Mouse (Mus musculus) liver, embryonic 13.5 days (tissue): ENCODE measurements at regions not wholly inside any gene's neighbourhood (a gene's known extent, or its start where the extent isn't known, plus 50 kb on each side); places are given as distances from the start of the nearest gene placed in this dataset.

ENCODE experiments used
- ATAC-seq: fragments of 200-750 bp; cut with Nextera tagmentation; 2 replicates; pipeline ENCODE4 v1.8.0; 2017; ENCODE audit warnings: low read depth, mild to moderate bottlenecking, moderate number of reproducible peaks, moderate library complexity
- DNase-seq: peaks from one replicate; pipeline ENCODE4 v3.0.0; 2022
- H3K27ac ChIP-seq: fragments of 300-500 bp; sonication (generic); 2 replicates; pipeline ENCODE4 v1.5.1; 2015; ENCODE audit warnings: moderate library complexity, mild to moderate bottlenecking, inconsistent platforms
- H3K27me3 ChIP-seq: fragments of 300-500 bp; sonication (generic); 2 replicates; pipeline ENCODE4 v1.6.1; 2015; ENCODE audit warnings: mild to moderate bottlenecking, inconsistent platforms
- H3K36me3 ChIP-seq: fragments of 300-500 bp; sonication (generic); 2 replicates; pipeline ENCODE4 v1.6.1; 2015; ENCODE audit warnings: mild to moderate bottlenecking, inconsistent platforms
- H3K4me1 ChIP-seq: fragments of 300-500 bp; sonication (generic); replicated peaks from 2 replicates; pipeline ENCODE4 v1.6.1; 2015; ENCODE audit warnings: inconsistent platforms
- H3K4me2 ChIP-seq: fragments of 300-500 bp; sonication (generic); 2 replicates; pipeline ENCODE4 v1.6.1; 2015; ENCODE audit warnings: inconsistent platforms, mild to moderate bottlenecking, moderate library complexity
- H3K4me3 ChIP-seq: fragments of 300-500 bp; sonication (generic); replicated peaks from 2 replicates; pipeline ENCODE4 v1.5.1; 2015; ENCODE audit warnings: mild to moderate bottlenecking, inconsistent platforms
- H3K9ac ChIP-seq: fragments of 300-500 bp; sonication (generic); 2 replicates; pipeline ENCODE4 v1.6.1; 2015; ENCODE audit warnings: mild to moderate bottlenecking, inconsistent platforms
- H3K9me3 ChIP-seq: fragments of 300-500 bp; sonication (generic); replicated peaks from 2 replicates; pipeline ENCODE4 v1.6.1; 2016; ENCODE audit warnings: inconsistent platforms
- WGBS: fragments of 180-500 bp; shearing (Covaris S2); methylation state at CpG from one replicate; pipeline ENCODE4 v1.1.7; 2015; ENCODE audit not compliant: insufficient replicate concordance; 5-methylcytosine and 5-hydroxymethylcytosine counted together

- H3K36me3 ChIP-seq = no peaks in the 10 kb centered on the region
- no peak for DNase-seq
- no peak for ATAC-seq
- no peaks in the 10 kb centered on the region for H3K4me1 ChIP-seq
- no peaks in the 10 kb centered on the region for H3K27me3 ChIP-seq
- H3K9ac ChIP-seq = no peak overlapping the region
- no peak overlapping the region for H3K4me3 ChIP-seq
- no peaks in the 10 kb centered on the region for H3K9me3 ChIP-seq
- no peak overlapping the region for H3K4me2 ChIP-seq
- H3K27ac ChIP-seq = no peak overlapping the region
- 76% methylated on average over 8 of the region's 8 CpGs for WGBS
Measured at GRCm38 (mm10) chr11:112092168-112092567, 689.9 kb upstream of the Sox9 start.

GRCm38 (mm10) chr11:112095009-112095408 lies 687.0 kb upstream of the Sox9 start:
- WGBS = 55% methylated on average over 3 of the region's 3 CpGs
- H3K9ac ChIP-seq = no peak overlapping the region
- H3K4me1 ChIP-seq = no peaks in the 10 kb centered on the region
- no peaks in the 10 kb centered on the region for H3K27me3 ChIP-seq
- H3K4me2 ChIP-seq = no peak overlapping the region
- ATAC-seq (no peak), DNase-seq (no peak)
- no peaks in the 10 kb centered on the region for H3K9me3 ChIP-seq
- no peak overlapping the region for H3K27ac ChIP-seq
- no peaks in the 10 kb centered on the region for H3K36me3 ChIP-seq
- H3K4me3 ChIP-seq = no peak overlapping the region

- Histone ChIP-seq H3K9ac (no peak overlapping the region), H3K4me3 (no peak overlapping the region), H3K4me1 (no peaks in the 10 kb centered on the region), H3K27ac (no peak overlapping the region), H3K27me3 (no peaks in the 10 kb centered on the region), H3K4me2 (no peak overlapping the region), H3K9me3 (no peaks in the 10 kb centered on the region), H3K36me3 (no peaks in the 10 kb centered on the region)
- WGBS = 57% methylated on average over 1 of the region's 1 CpGs
- no peak for DNase-seq
- ATAC-seq = no peak
Measured at GRCm38 (mm10) chr11:112098161-112098560, 683.9 kb upstream of the Sox9 start.

- Histone ChIP-seq H3K9me3 (no peaks in the 10 kb centered on the region), H3K4me3 (no peak overlapping the region), H3K4me2 (no peak overlapping the region), H3K36me3 (no peaks in the 10 kb centered on the region), H3K27ac (no peak overlapping the region), H3K4me1 (no peaks in the 10 kb centered on the region), H3K27me3 (no peaks in the 10 kb centered on the region), H3K9ac (no peak overlapping the region)
- DNase-seq (no peak), ATAC-seq (no peak)
- WGBS = 35% methylated on average over 2 of the region's 2 CpGs
Measured at GRCm38 (mm10) chr11:112103252-112103651, 678.8 kb upstream of the Sox9 start.

- Histone ChIP-seq H3K4me2 (no peak overlapping the region), H3K4me1 (no peaks in the 10 kb centered on the region), H3K9ac (no peak overlapping the region), H3K27me3 (no peaks in the 10 kb centered on the region), H3K4me3 (no peak overlapping the region), H3K36me3 (no peaks in the 10 kb centered on the region), H3K9me3 (no peaks in the 10 kb centered on the region), H3K27ac (no peak overlapping the region)
- ATAC-seq (no peak), DNase-seq (no peak)
- WGBS = 62% methylated on average over 4 of the region's 4 CpGs
Measured at GRCm38 (mm10) chr11:112106891-112107290, 675.1 kb upstream of the Sox9 start.

GRCm38 (mm10) chr11:112107314-112107713 lies 674.7 kb upstream of the Sox9 start:
- ATAC-seq = no peak
- WGBS = 60% methylated on average over 7 of the region's 7 CpGs

GRCm38 (mm10) chr11:112121026-112121425 lies 661.0 kb upstream of the Sox9 start:
- Histone ChIP-seq H3K27ac (no peak overlapping the region), H3K9ac (no peak overlapping the region), H3K9me3 (no peaks in the 10 kb centered on the region), H3K4me2 (no peak overlapping the region), H3K36me3 (no peaks in the 10 kb centered on the region), H3K27me3 (no peaks in the 10 kb centered on the region), H3K4me1 (no peaks in the 10 kb centered on the region), H3K4me3 (no peak overlapping the region)
- ATAC-seq (no peak), DNase-seq (no peak)
- WGBS = 80% methylated on average over 6 of the region's 6 CpGs

More at GRCm38 (mm10) chr11:112107314-112107713, 674.7 kb upstream of the Sox9 start:
- no peak for DNase-seq
- Histone ChIP-seq H3K4me2 (no peak overlapping the region), H3K4me1 (no peaks in the 10 kb centered on the region), H3K9ac (no peak overlapping the region), H3K27me3 (no peaks in the 10 kb centered on the region), H3K9me3 (no peaks in the 10 kb centered on the region), H3K27ac (no peak overlapping the region), H3K36me3 (no peaks in the 10 kb centered on the region), H3K4me3 (no peak overlapping the region)

GRCm38 (mm10) chr11:112121831-112122230 lies 660.2 kb upstream of the Sox9 start:
- WGBS = 41% methylated on average over 5 of the region's 5 CpGs
- no peaks in the 10 kb centered on the region for H3K27me3 ChIP-seq
- H3K4me1 ChIP-seq = no peaks in the 10 kb centered on the region
- no peaks in the 10 kb centered on the region for H3K9me3 ChIP-seq
- no peak overlapping the region for H3K4me3 ChIP-seq
- H3K36me3 ChIP-seq = no peaks in the 10 kb centered on the region
- no peak overlapping the region for H3K9ac ChIP-seq
- H3K4me2 ChIP-seq = no peak overlapping the region
- ATAC-seq (no peak), DNase-seq (no peak)
- H3K27ac ChIP-seq = no peak overlapping the region

GRCm38 (mm10) chr11:112125249-112125933 lies 656.6 kb upstream of the Sox9 start:
- H3K36me3 ChIP-seq = no peaks in the 10 kb centered on the region
- 64% methylated on average over 12 of the region's 12 CpGs for WGBS
- ATAC-seq = no peak

GRCm38 (mm10) chr11:112130090-112130489 lies 651.9 kb upstream of the Sox9 start:
- Histone ChIP-seq H3K4me2 (no peak overlapping the region), H3K9ac (no peak overlapping the region), H3K27me3 (no peaks in the 10 kb centered on the region), H3K4me3 (no peak overlapping the region), H3K4me1 (no peaks in the 10 kb centered on the region), H3K36me3 (no peaks in the 10 kb centered on the region), H3K9me3 (no peaks in the 10 kb centered on the region), H3K27ac (no peak overlapping the region)
- DNase-seq (no peak), ATAC-seq (no peak)
- 27% methylated on average over 4 of the region's 4 CpGs for WGBS

More at GRCm38 (mm10) chr11:112125249-112125933, 656.6 kb upstream of the Sox9 start:
- no peak for DNase-seq
- no peaks in the 10 kb centered on the region for H3K9me3 ChIP-seq
- H3K27ac ChIP-seq = no peak overlapping the region
- H3K4me1 ChIP-seq = no peaks in the 10 kb centered on the region
- H3K9ac ChIP-seq = no peak overlapping the region
- no peaks in the 10 kb centered on the region for H3K27me3 ChIP-seq
- H3K4me2 ChIP-seq = no peak overlapping the region
- no peak overlapping the region for H3K4me3 ChIP-seq

GRCm38 (mm10) chr11:112137401-112138020 lies 644.5 kb upstream of the Sox9 start:
- Histone ChIP-seq H3K27ac (no peak overlapping the region), H3K4me1 (no peaks in the 10 kb centered on the region), H3K9me3 (no peaks in the 10 kb centered on the region), H3K4me3 (no peak overlapping the region), H3K36me3 (no peaks in the 10 kb centered on the region), H3K27me3 (no peaks in the 10 kb centered on the region), H3K4me2 (no peak overlapping the region), H3K9ac (no peak overlapping the region)
- DNase-seq (no peak), ATAC-seq (no peak)
- 40% methylated on average over 8 of the region's 8 CpGs for WGBS

- no peak for ATAC-seq
- no peak overlapping the region for H3K4me2 ChIP-seq
- 63% methylated on average over 9 of the region's 9 CpGs for WGBS
- no peak overlapping the region for H3K27ac ChIP-seq
- no peak overlapping the region for H3K4me3 ChIP-seq
- H3K36me3 ChIP-seq = no peaks in the 10 kb centered on the region
- no peaks in the 10 kb centered on the region for H3K4me1 ChIP-seq
- DNase-seq = no peak
- no peaks in the 10 kb centered on the region for H3K9me3 ChIP-seq
- no peaks in the 10 kb centered on the region for H3K27me3 ChIP-seq
- no peak overlapping the region for H3K9ac ChIP-seq
Measured at GRCm38 (mm10) chr11:112140058-112140457, 642.0 kb upstream of the Sox9 start.
